Mouse (Mus musculus): ENCODE results near the gene Fam161a.

DNA sequence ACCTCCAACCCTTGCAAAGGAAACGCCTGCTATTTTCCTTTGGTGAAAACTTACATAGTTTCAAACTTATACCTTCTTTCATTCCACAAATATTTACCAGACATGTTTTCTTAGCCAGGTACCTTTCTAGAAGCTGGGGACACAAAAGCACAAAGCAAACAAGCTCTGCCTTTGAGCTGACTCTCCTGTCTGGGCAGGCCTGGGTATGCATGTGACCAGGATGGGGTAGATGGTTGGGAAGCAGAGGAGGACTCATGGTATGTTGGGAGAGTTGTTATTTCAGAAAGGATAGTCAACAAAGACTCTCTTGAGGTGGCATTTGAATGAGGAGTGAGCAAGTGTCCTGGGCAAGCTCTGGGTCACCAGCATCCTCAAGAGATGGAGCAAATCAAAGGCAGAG is 5.8 kb downstream of the Fam161a start:
- TF ChIP-seq CTCF (IDR thresholded peaks at IDR 0.05; ENCODE audit: low read depth) (no peak), EP300 (IDR thresholded peaks at IDR 0.05; ENCODE audit: low read depth) (no peak)
